Mouse (Mus musculus) ES-E14 (cell line): ENCODE measurements at regions not wholly inside any gene's neighbourhood (a gene's known extent, or its start where the extent isn't known, plus 50 kb on each side); places are given as distances from the start of the nearest gene placed in this dataset.

Source experiments
- HCFC1 ChIP-seq: IDR thresholded peaks from 2 replicates; pipeline ENCODE4 v1.6.1; 2012; ENCODE audit warnings: low read length, inconsistent platforms, borderline replicate concordance; ENCODE audit not compliant: insufficient read depth
- ZC3H11A ChIP-seq: IDR thresholded peaks from 2 replicates; pipeline ENCODE4 v1.6.1; 2012; ENCODE audit warnings: low read depth, mild to moderate bottlenecking, inconsistent platforms, low read length, borderline replicate concordance
- ZNF384 ChIP-seq: IDR thresholded peaks from 2 replicates; pipeline ENCODE4 v1.6.1; 2012; ENCODE audit warnings: low read depth, low read length, inconsistent platforms

DNA sequence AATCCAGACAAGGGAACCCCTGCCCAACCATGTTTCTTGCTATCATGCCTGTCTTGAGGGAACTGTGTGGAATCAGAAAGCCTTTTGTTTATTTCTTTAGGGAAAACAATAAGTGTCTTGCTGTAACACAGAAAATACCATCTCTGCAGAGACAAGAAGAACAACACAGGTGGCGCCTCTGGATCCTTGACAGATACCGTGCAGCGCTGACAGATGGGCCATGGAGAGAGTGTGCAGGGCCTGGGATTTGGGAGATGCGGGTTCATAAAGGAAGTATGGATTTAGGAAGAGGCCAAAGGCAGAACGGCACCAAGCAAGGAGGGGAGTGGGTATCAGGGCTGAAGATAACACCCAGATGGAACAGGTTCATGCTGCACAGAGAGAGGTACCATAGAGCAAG, 209.3 kb downstream of the Drd1 start:
- TF ChIP-seq ZC3H11A: no peak
- TF ChIP-seq HCFC1: no peak
- no peak for TF ChIP-seq ZNF384
